Mouse (Mus musculus): ENCODE data around the gene St8sia1. TPM values are rescaled to one million over a fixed set of nuclear protein-coding genes. Genes with fewer than 3 reads are reported as not detected.

Gene St8sia1
- polyA plus RNA-seq, 1 experiment from 2014 or later = 2.3 TPM

DNA sequence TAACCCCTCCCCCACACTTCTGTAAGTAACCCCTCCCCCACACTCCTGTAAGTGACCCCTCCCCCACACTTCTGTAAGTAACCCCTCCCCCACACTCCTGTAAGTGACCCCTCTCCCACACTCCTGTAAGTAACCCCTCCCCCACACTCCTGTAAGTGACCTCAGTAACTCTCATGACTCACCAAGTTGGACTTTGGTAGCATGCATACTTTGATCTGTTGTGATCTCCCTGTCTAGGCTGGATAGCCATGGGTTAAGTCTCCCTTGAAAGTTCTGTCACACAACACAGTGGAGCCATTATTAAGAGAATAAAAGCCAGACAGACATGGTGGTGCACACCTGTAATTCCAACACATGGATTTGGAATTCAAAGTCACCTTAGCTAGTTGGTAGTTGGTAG lies 11.1 kb downstream of the St8sia1 start:
- Histone ChIP-seq H3K36me3 (ENCODE audit: insufficient read depth, low read length) (no peaks in the 10 kb centered on the region), H3K4me3 (replicated peaks; ENCODE audit: low read depth, low read length) (no peak overlapping the region), H3K9me3 (replicated peaks; ENCODE audit: low read length) (no peaks in the 10 kb centered on the region), H3K27ac (no peak overlapping the region), H3K27me3 (ENCODE audit: insufficient read depth, low read length) (no peaks in the 10 kb centered on the region), H3K4me1 (replicated peaks; ENCODE audit: insufficient read depth, low read length) (no peaks in the 10 kb centered on the region), H3K4me2 (ENCODE audit: low read length) (no peak overlapping the region), H3K9ac (ENCODE audit: low read depth, low read length) (no peak overlapping the region)
- peak; percentile 79; the same call in 1 of the 2 replicates for ATAC-seq (replicated peaks; ENCODE audit: low FRiP score, low read depth)
- no peak for DNase-seq (ENCODE audit: low spot score)
- no peak for TF ChIP-seq CTCF (IDR thresholded peaks at IDR 0.05; ENCODE audit: low read depth)

- 0 out of 2 replicates have a peak, but pooled peaks have one; percentile 40 for ATAC-seq (replicated peaks; ENCODE audit: low FRiP score, low read depth)
- TF ChIP-seq CTCF (IDR thresholded peaks at IDR 0.05; ENCODE audit: low read depth) = no peak
- no peak for DNase-seq (ENCODE audit: low spot score)
- Histone ChIP-seq H3K9ac (ENCODE audit: low read depth, low read length) (no peak overlapping the region), H3K27me3 (ENCODE audit: insufficient read depth, low read length) (no peaks in the 10 kb centered on the region), H3K27ac (no peak overlapping the region), H3K4me2 (ENCODE audit: low read length) (no peak overlapping the region), H3K4me3 (replicated peaks; ENCODE audit: low read depth, low read length) (no peak overlapping the region), H3K9me3 (replicated peaks; ENCODE audit: low read length) (no peaks in the 10 kb centered on the region), H3K36me3 (ENCODE audit: insufficient read depth, low read length) (no peaks in the 10 kb centered on the region), H3K4me1 (replicated peaks; ENCODE audit: insufficient read depth, low read length) (no peaks in the 10 kb centered on the region)
- 89% methylated on average over 7 of the region's 7 CpGs for WGBS
Measured at GRCm38 (mm10) chr6:142952361-142952954, 11.8 kb downstream of the St8sia1 start.

GRCm38 (mm10) chr6:142951564-142952308 lies 12.5 kb downstream of the St8sia1 start:
- 84% methylated on average over 7 of the region's 7 CpGs for WGBS
- ATAC-seq (replicated peaks; ENCODE audit: low FRiP score, low read depth) = no peak

DNA sequence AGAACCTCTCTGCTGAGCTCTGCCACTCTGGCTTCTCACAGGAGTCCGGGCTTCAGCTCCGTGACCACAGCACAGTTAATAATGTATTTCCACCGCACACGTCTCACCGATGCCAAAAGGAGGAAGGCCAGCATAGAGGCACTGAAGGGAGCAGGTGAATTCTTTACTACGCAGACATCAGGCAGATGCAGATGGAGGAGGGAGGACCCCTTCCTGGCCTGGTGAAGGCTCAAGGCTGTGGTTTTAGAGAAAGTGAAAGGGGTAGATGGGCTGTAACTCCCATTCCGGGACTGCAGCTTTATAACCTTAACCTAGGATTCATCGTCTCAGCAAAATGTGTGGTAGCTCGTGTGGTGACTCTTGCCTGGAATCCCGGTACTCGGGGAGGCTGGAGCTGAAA lies 13.9 kb downstream of the St8sia1 start:
- H3K27me3 ChIP-seq (ENCODE audit: insufficient read depth, low read length) = no peaks in the 10 kb centered on the region
- no peak overlapping the region for H3K27ac ChIP-seq
- H3K9ac ChIP-seq (ENCODE audit: low read depth, low read length) = no peak overlapping the region
- ATAC-seq (replicated peaks; ENCODE audit: low FRiP score, low read depth) (no peak), DNase-seq (ENCODE audit: low spot score) (no peak)
- 78% methylated on average over 11 of the region's 11 CpGs for WGBS
- no peaks in the 10 kb centered on the region for H3K9me3 ChIP-seq (replicated peaks; ENCODE audit: low read length)
- no peak overlapping the region for H3K4me2 ChIP-seq (ENCODE audit: low read length)
- H3K36me3 ChIP-seq (ENCODE audit: insufficient read depth, low read length) = no peaks in the 10 kb centered on the region
- no peak overlapping the region for H3K4me3 ChIP-seq (replicated peaks; ENCODE audit: low read depth, low read length)
- H3K4me1 ChIP-seq (replicated peaks; ENCODE audit: insufficient read depth, low read length) = no peaks in the 10 kb centered on the region
- no peak for TF ChIP-seq CTCF (IDR thresholded peaks at IDR 0.05; ENCODE audit: low read depth)

More at GRCm38 (mm10) chr6:142951564-142952308, 12.5 kb downstream of the St8sia1 start:
- Histone ChIP-seq H3K9me3 (replicated peaks; ENCODE audit: low read length) (no peaks in the 10 kb centered on the region), H3K4me2 (ENCODE audit: low read length) (no peak overlapping the region), H3K4me3 (replicated peaks; ENCODE audit: low read depth, low read length) (no peak overlapping the region), H3K27me3 (ENCODE audit: insufficient read depth, low read length) (no peaks in the 10 kb centered on the region), H3K27ac (no peak overlapping the region), H3K36me3 (ENCODE audit: insufficient read depth, low read length) (no peaks in the 10 kb centered on the region), H3K4me1 (replicated peaks; ENCODE audit: insufficient read depth, low read length) (no peaks in the 10 kb centered on the region), H3K9ac (ENCODE audit: low read depth, low read length) (no peak overlapping the region)
- DNase-seq (ENCODE audit: low spot score) = no peak
- TF ChIP-seq CTCF (IDR thresholded peaks at IDR 0.05; ENCODE audit: low read depth) = no peak

DNA sequence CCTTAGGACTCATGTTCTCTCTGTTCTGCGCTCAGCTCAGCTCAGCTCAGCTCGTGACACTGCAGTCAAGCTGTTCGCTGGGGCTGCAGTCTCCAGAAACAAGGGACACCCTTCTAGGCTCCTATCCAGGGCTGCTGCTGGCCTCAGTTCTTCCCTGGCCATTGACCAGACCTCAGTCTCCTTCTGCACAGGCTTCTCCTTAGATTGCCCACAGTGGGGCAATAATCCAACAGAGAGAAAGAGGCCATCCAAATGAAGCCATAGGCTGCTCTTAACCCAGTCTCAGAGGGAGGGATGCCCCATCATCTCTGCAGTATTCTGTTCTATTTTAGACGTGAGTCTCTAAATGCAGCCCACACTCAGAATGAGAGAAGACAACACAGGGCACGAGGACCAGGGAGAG lies 15.3 kb downstream of the St8sia1 start:
- Histone ChIP-seq H3K4me2 (ENCODE audit: low read length) (no peak overlapping the region), H3K4me1 (replicated peaks; ENCODE audit: insufficient read depth, low read length) (no peaks in the 10 kb centered on the region), H3K9ac (ENCODE audit: low read depth, low read length) (no peak overlapping the region), H3K27ac (no peak overlapping the region), H3K9me3 (replicated peaks; ENCODE audit: low read length) (no peaks in the 10 kb centered on the region), H3K36me3 (ENCODE audit: insufficient read depth, low read length) (no peaks in the 10 kb centered on the region), H3K4me3 (replicated peaks; ENCODE audit: low read depth, low read length) (no peak overlapping the region), H3K27me3 (ENCODE audit: insufficient read depth, low read length) (no peaks in the 10 kb centered on the region)
- no peak for ATAC-seq (replicated peaks; ENCODE audit: low FRiP score, low read depth)
- 72% methylated on average over 5 of the region's 5 CpGs for WGBS
- no peak for DNase-seq (ENCODE audit: low spot score)
- no peak for TF ChIP-seq CTCF (IDR thresholded peaks at IDR 0.05; ENCODE audit: low read depth)

GRCm38 (mm10) chr6:142947029-142947428 lies 17.2 kb downstream of the St8sia1 start:
- H3K4me1 ChIP-seq (replicated peaks; ENCODE audit: insufficient read depth, low read length) = no peaks in the 10 kb centered on the region
- TF ChIP-seq CTCF (IDR thresholded peaks at IDR 0.05; ENCODE audit: low read depth) = no peak
- H3K4me2 ChIP-seq (ENCODE audit: low read length) = no peak overlapping the region
- H3K4me3 ChIP-seq (replicated peaks; ENCODE audit: low read depth, low read length) = no peak overlapping the region
- H3K9me3 ChIP-seq (replicated peaks; ENCODE audit: low read length) = no peaks in the 10 kb centered on the region
- H3K27ac ChIP-seq = no peak overlapping the region
- H3K27me3 ChIP-seq (ENCODE audit: insufficient read depth, low read length) = no peaks in the 10 kb centered on the region
- 67% methylated on average over 6 of the region's 6 CpGs for WGBS
- no peak for ATAC-seq (replicated peaks; ENCODE audit: low FRiP score, low read depth)
- H3K36me3 ChIP-seq (ENCODE audit: insufficient read depth, low read length) = no peaks in the 10 kb centered on the region
- no peak for DNase-seq (ENCODE audit: low spot score)
- no peak overlapping the region for H3K9ac ChIP-seq (ENCODE audit: low read depth, low read length)

Data from kidney, postnatal 0 days (tissue).